Mouse (Mus musculus) kidney, embryonic 16.5 days (tissue): Measurements from ENCODE around the gene Runx1. TPM values are rescaled to one million over a fixed set of nuclear protein-coding genes. Genes with fewer than 3 reads are reported as not detected.

Experiments
- ATAC-seq: fragments of 200-750 bp; cut with Nextera tagmentation; 2 replicates; pipeline ENCODE4 v1.8.0; 2017; ENCODE audit warnings: moderate TSS enrichment; ENCODE audit not compliant: low FRiP score, low TSS enrichment
- H3K27ac ChIP-seq: fragments of 300-500 bp; sonication (generic); 2 replicates; pipeline ENCODE4 v1.5.1; 2014; ENCODE audit warnings: low read length
- H3K27me3 ChIP-seq: fragments of 300-500 bp; sonication (generic); 2 replicates; pipeline ENCODE4 v1.6.1; 2014; ENCODE audit warnings: low read length, control low read depth, mixed read lengths; ENCODE audit not compliant: insufficient read depth
- H3K36me3 ChIP-seq: fragments of 300-500 bp; sonication (generic); 2 replicates; pipeline ENCODE4 v1.6.1; 2014; ENCODE audit warnings: low read length, control low read depth, mixed read lengths; ENCODE audit not compliant: insufficient read depth
- H3K4me1 ChIP-seq: fragments of 300-500 bp; sonication (generic); 2 replicates; pipeline ENCODE4 v1.6.1; 2014; ENCODE audit warnings: low read length, control low read depth, mixed read lengths; ENCODE audit not compliant: insufficient read depth
- H3K4me2 ChIP-seq: fragments of 300-500 bp; sonication (generic); replicated peaks from 2 replicates; pipeline ENCODE4 v1.6.1; 2014; ENCODE audit warnings: low read depth, low read length
- H3K4me3 ChIP-seq: fragments of 300-500 bp; sonication (generic); 2 replicates; pipeline ENCODE4 v1.5.1; 2014; ENCODE audit warnings: mild to moderate bottlenecking, low read length
- H3K9ac ChIP-seq: fragments of 300-500 bp; sonication (generic); replicated peaks from 2 replicates; pipeline ENCODE4 v1.6.1; 2014; ENCODE audit warnings: low read length
- H3K9me3 ChIP-seq: fragments of 300-500 bp; sonication (generic); 2 replicates; pipeline ENCODE4 v1.6.1; 2016; ENCODE audit warnings: low read length, control low read depth
- WGBS: fragments of 180-500 bp; shearing (Covaris S2); extraction: QIAGEN DNeasy Blood & Tissue Kit; methylation state at CpG from one replicate; pipeline ENCODE4 v1.1.7; 2014; 5-methylcytosine and 5-hydroxymethylcytosine counted together
- polyA plus RNA-seq: library from polyadenylated mRNA; unstranded; fragments of >200 nt; fragmentation: Nextera tagmentation; extraction: Ambion mirVana; gene quantifications from 2 replicates; pipeline ENCODE4 v1.2.1, GENCODE M21; 2015

The Runx1 gene
- polyA plus RNA-seq, 1 experiment from 2014 or later, result 1.6 TPM

DNA sequence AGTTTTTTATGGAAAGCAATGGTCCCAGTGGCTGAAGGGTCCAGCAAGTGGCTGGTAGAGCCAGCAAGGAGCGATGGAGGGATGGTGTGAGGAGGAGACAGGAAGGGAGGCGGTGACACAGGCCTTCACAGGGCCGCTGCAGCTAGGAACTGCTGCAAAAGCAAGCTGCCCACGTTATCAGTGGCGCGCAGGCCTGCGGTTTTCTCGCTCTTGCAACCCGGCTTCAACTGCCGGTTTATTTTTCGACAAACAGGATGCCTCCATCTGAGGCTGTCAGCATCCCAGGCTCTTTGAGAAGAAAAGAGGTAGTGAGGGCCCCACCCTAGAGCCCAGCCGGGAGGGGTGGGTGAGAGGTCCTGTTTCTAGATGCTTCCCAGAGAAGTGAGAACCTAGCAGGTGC lies 24.4 kb downstream of the Runx1 start:
- Histone ChIP-seq H3K4me2 (no peak overlapping the region), H3K4me1 (no peaks in the 10 kb centered on the region), H3K4me3 (no peak overlapping the region), H3K27me3 (no peaks in the 10 kb centered on the region), H3K9ac (no peak overlapping the region), H3K36me3 (no peaks in the 10 kb centered on the region), H3K27ac (no peak overlapping the region), H3K9me3 (no peaks in the 10 kb centered on the region)
- no peak for ATAC-seq
- WGBS, result 73% methylated on average over 12 of the region's 12 CpGs

- no peak for ATAC-seq
- no peaks in the 10 kb centered on the region for H3K9me3 ChIP-seq
- no peaks in the 10 kb centered on the region for H3K4me1 ChIP-seq
- H3K27me3 ChIP-seq, result no peaks in the 10 kb centered on the region
- H3K27ac ChIP-seq, result no peak overlapping the region
- H3K4me3 ChIP-seq, result no peak overlapping the region
- no peaks in the 10 kb centered on the region for H3K36me3 ChIP-seq
- H3K9ac ChIP-seq, result no peak overlapping the region
- WGBS, result 86% methylated on average over 5 of the region's 5 CpGs
- H3K4me2 ChIP-seq, result no peak overlapping the region
Observed at GRCm38 (mm10) chr16:92800845-92801244, 25.1 kb downstream of the Runx1 start.

GRCm38 (mm10) chr16:92799940-92800339 lies 26.0 kb downstream of the Runx1 start:
- ATAC-seq, result no peak
- H3K9me3 ChIP-seq, result no peaks in the 10 kb centered on the region
- H3K4me1 ChIP-seq, result no peaks in the 10 kb centered on the region
- 90% methylated on average over 7 of the region's 7 CpGs for WGBS
- H3K4me3 ChIP-seq, result no peak overlapping the region
- H3K27ac ChIP-seq, result no peak overlapping the region
- H3K36me3 ChIP-seq, result no peaks in the 10 kb centered on the region
- no peak overlapping the region for H3K4me2 ChIP-seq
- H3K9ac ChIP-seq, result no peak overlapping the region
- H3K27me3 ChIP-seq, result no peaks in the 10 kb centered on the region

GRCm38 (mm10) chr16:92794197-92794596 lies 31.8 kb downstream of the Runx1 start:
- 42% methylated on average over 6 of the region's 6 CpGs for WGBS
- H3K4me1 ChIP-seq, result no peaks in the 10 kb centered on the region
- no peaks in the 10 kb centered on the region for H3K9me3 ChIP-seq
- no peak overlapping the region for H3K27ac ChIP-seq
- ATAC-seq, result no peak
- H3K36me3 ChIP-seq, result no peaks in the 10 kb centered on the region
- no peak overlapping the region for H3K9ac ChIP-seq
- H3K4me2 ChIP-seq, result no peak overlapping the region
- H3K4me3 ChIP-seq, result no peak overlapping the region
- no peaks in the 10 kb centered on the region for H3K27me3 ChIP-seq

GRCm38 (mm10) chr16:92793741-92794140 lies 32.2 kb downstream of the Runx1 start:
- no peaks in the 10 kb centered on the region for H3K36me3 ChIP-seq
- H3K27ac ChIP-seq, result no peak overlapping the region
- H3K9ac ChIP-seq, result no peak overlapping the region
- ATAC-seq, result no peak
- 69% methylated on average over 8 of the region's 8 CpGs for WGBS
- no peaks in the 10 kb centered on the region for H3K4me1 ChIP-seq
- H3K9me3 ChIP-seq, result no peaks in the 10 kb centered on the region
- no peaks in the 10 kb centered on the region for H3K27me3 ChIP-seq
- no peak overlapping the region for H3K4me2 ChIP-seq
- no peak overlapping the region for H3K4me3 ChIP-seq

GRCm38 (mm10) chr16:92792905-92793304 lies 33.0 kb downstream of the Runx1 start:
- Histone ChIP-seq H3K27ac (no peak overlapping the region), H3K9me3 (no peaks in the 10 kb centered on the region), H3K4me1 (no peaks in the 10 kb centered on the region), H3K9ac (no peak overlapping the region), H3K27me3 (0 out of 2 replicates have a peak, but pooled peaks cover 2% of the 10 kb centered on the region), H3K4me2 (no peak overlapping the region), H3K36me3 (no peaks in the 10 kb centered on the region), H3K4me3 (no peak overlapping the region)
- WGBS, result 83% methylated on average over 4 of the region's 4 CpGs
- no peak for ATAC-seq

DNA sequence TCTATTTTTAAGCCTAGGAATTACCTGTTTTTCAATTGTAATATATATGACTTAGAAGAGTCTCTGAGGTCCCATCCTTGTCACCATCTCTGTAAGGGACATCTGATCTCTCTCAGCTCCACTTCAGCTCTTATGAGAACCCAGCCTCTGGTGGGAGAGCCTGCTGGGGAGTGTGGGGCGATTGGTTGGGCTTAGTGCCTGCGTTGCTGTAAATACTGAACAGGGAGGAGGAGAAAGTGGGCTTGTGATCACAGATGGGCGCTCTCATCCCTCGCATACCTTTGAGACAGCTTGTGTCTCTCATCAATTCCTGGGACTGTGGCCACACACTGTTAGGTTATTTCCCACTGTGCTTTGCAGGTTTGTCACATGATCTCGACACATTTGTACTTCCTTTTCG lies 35.3 kb downstream of the Runx1 start:
- H3K9ac ChIP-seq, result no peak overlapping the region
- 0 out of 2 replicates have a peak, but pooled peaks cover 2% of the 10 kb centered on the region for H3K27me3 ChIP-seq
- no peak for ATAC-seq

GRCm38 (mm10) chr16:92789840-92790239 lies 36.1 kb downstream of the Runx1 start:
- Histone ChIP-seq H3K4me3 (no peak overlapping the region), H3K9ac (no peak overlapping the region), H3K36me3 (no peaks in the 10 kb centered on the region), H3K27ac (no peak overlapping the region), H3K27me3 (0 out of 2 replicates have a peak, but pooled peaks cover 2% of the 10 kb centered on the region), H3K4me2 (no peak overlapping the region), H3K4me1 (no peaks in the 10 kb centered on the region), H3K9me3 (no peaks in the 10 kb centered on the region)
- 85% methylated on average over 4 of the region's 4 CpGs for WGBS
- ATAC-seq, result no peak

More for the DNA sequence above, 35.3 kb downstream of the Runx1 start:
- Histone ChIP-seq H3K4me2 (no peak overlapping the region), H3K4me3 (no peak overlapping the region), H3K27ac (no peak overlapping the region), H3K36me3 (no peaks in the 10 kb centered on the region), H3K4me1 (no peaks in the 10 kb centered on the region), H3K9me3 (no peaks in the 10 kb centered on the region)
- 60% methylated on average over 6 of the region's 6 CpGs for WGBS

- H3K4me2 ChIP-seq, result no peak overlapping the region
- peaks cover 3% of the 10 kb centered on the region; the same call in 1 of the 2 replicates for H3K4me1 ChIP-seq
- no peak for ATAC-seq
- no peaks in the 10 kb centered on the region for H3K36me3 ChIP-seq
- WGBS, result 43% methylated on average over 11 of the region's 11 CpGs
- 0 out of 2 replicates have a peak, but pooled peaks cover 2% of the 10 kb centered on the region for H3K27me3 ChIP-seq
- no peak overlapping the region for H3K9ac ChIP-seq
- H3K4me3 ChIP-seq, result no peak overlapping the region
- H3K27ac ChIP-seq, result no peak overlapping the region
- H3K9me3 ChIP-seq, result no peaks in the 10 kb centered on the region
Observed at GRCm38 (mm10) chr16:92788446-92788845, 37.5 kb downstream of the Runx1 start.

- no peak overlapping the region for H3K27ac ChIP-seq
- 0 out of 2 replicates have a peak, but pooled peaks cover 2% of the 10 kb centered on the region for H3K27me3 ChIP-seq
- ATAC-seq, result no peak
- H3K9me3 ChIP-seq, result no peaks in the 10 kb centered on the region
- H3K4me1 ChIP-seq, result peaks cover 5% of the 10 kb centered on the region; the same call in 1 of the 2 replicates
- H3K4me3 ChIP-seq, result no peak overlapping the region
- H3K36me3 ChIP-seq, result no peaks in the 10 kb centered on the region
- WGBS, result 57% methylated on average over 5 of the region's 5 CpGs
- no peak overlapping the region for H3K9ac ChIP-seq
- no peak overlapping the region for H3K4me2 ChIP-seq
Observed at GRCm38 (mm10) chr16:92786883-92787321, 39.0 kb downstream of the Runx1 start.
